Mouse (Mus musculus): ENCODE data around the gene Tiam1. TPM values are rescaled to one million over a fixed set of nuclear protein-coding genes. Genes with fewer than 3 reads are reported as not detected.

Tiam1 gene
- polyA plus RNA-seq, 1 experiment from 2014 or later, result 19.4 TPM

DNA sequence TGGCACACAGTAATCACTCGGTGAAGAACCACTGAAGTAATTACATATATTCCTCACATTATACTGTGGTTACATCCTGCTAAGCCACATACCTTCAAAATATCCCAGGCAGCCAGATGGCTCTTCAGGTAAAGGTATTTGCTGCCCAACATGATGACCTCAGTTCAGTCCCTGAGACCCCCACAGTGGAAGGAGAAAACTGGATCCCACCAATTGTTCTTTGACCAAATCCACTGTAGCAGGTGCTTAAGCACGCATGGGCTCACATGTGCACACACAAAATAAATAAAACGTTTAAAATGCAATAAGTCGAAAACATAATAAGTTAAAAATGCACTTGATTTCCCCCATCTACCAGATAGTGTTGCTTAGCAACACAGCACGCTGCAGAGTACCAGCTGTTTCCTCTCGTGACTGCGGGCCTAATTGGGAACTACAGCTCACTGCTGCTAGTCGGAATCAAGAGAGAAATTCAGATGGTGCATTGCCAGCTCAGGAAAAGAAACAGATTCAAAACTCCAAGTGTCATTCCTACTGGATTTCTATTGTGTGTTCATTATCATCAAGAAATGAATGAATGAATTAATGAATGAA lies 102.7 kb downstream of the Tiam1 start:
- WGBS, result 81% methylated on average over 8 of the region's 8 CpGs
- H3K4me3 ChIP-seq, result no peak overlapping the region
- no peak for DNase-seq (ENCODE audit: low spot score)
- H3K27ac ChIP-seq, result no peak overlapping the region
- H3K4me1 ChIP-seq (replicated peaks), result peaks cover 3% of the 10 kb centered on the region; the same call in 1 of the 2 replicates
- H3K9me3 ChIP-seq, result no peaks in the 10 kb centered on the region
- peaks cover 3% of the 10 kb centered on the region; the same call in 1 of the 2 replicates for H3K36me3 ChIP-seq
- no peaks in the 10 kb centered on the region for H3K27me3 ChIP-seq (ENCODE audit: insufficient read depth, poor library complexity, severe bottlenecking)

- 96% methylated on average over 10 of the region's 10 CpGs for WGBS
- Histone ChIP-seq H3K9me3 (no peaks in the 10 kb centered on the region), H3K27me3 (ENCODE audit: insufficient read depth, poor library complexity, severe bottlenecking) (no peaks in the 10 kb centered on the region), H3K4me1 (replicated peaks) (peaks cover 12% of the 10 kb centered on the region), H3K4me3 (no peak overlapping the region), H3K27ac (no peak overlapping the region), H3K36me3 (0 out of 2 replicates have a peak, but pooled peaks cover 2% of the 10 kb centered on the region)
- no peak for DNase-seq (ENCODE audit: low spot score)
These were observed 107.9 kb downstream of the Tiam1 start for GRCm38 (mm10) chr16:90035595-90036110.

- 0 out of 2 replicates have a peak, but pooled peaks cover 10% of the 10 kb centered on the region for H3K36me3 ChIP-seq
- H3K9me3 ChIP-seq, result no peaks in the 10 kb centered on the region
- no peak for DNase-seq (ENCODE audit: low spot score)
- H3K4me1 ChIP-seq (replicated peaks), result peaks cover 14% of the 10 kb centered on the region
- no peak overlapping the region for H3K4me3 ChIP-seq
- no peak overlapping the region for H3K27ac ChIP-seq
- H3K27me3 ChIP-seq (ENCODE audit: insufficient read depth, poor library complexity, severe bottlenecking), result no peaks in the 10 kb centered on the region
- WGBS, result 94% methylated on average over 14 of the region's 14 CpGs
These were observed 113.2 kb downstream of the Tiam1 start for GRCm38 (mm10) chr16:90030355-90030754.

GRCm38 (mm10) chr16:90027886-90028285 lies 115.7 kb downstream of the Tiam1 start:
- no peaks in the 10 kb centered on the region for H3K9me3 ChIP-seq
- no peaks in the 10 kb centered on the region for H3K27me3 ChIP-seq (ENCODE audit: insufficient read depth, poor library complexity, severe bottlenecking)
- H3K4me3 ChIP-seq, result no peak overlapping the region
- WGBS, result 71% methylated on average over 3 of the region's 3 CpGs
- DNase-seq (ENCODE audit: low spot score), result no peak
- peaks cover 23% of the 10 kb centered on the region for H3K36me3 ChIP-seq
- peaks cover 7% of the 10 kb centered on the region for H3K4me1 ChIP-seq (replicated peaks)
- no peak overlapping the region for H3K27ac ChIP-seq

DNA sequence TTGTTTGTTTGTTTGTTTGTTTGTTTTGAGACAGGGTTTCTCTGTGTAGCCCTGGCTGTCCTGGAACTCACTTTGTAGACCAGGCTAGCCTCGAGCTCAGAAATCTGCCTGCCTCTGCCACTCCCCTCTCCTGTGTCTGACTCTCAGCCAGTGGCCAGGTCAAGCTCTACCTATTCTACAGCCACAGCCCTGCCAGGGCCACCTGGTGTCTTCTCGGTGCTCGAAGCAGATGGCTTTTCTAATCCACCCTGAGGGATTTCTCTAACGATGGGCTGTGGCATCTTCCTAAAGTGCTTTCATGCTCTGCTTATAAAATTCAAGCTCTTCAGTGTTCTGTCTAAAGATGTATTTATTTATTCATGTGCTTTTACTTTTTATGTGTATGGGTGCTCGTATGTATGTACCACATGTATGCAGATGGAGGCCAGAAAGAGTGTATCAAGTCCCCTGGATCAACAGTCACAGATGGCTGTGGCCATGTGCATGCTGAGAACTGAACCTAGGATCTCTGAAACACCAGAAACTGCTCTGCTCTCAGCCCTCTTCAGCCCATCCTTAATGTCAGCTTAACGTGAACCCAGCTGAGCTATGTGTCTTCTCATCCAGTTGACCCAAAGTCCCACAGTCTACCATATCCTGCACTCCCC lies 117.9 kb downstream of the Tiam1 start:
- no peak for DNase-seq (ENCODE audit: low spot score)
- peaks cover 22% of the 10 kb centered on the region for H3K36me3 ChIP-seq
- WGBS, result 91% methylated on average over 6 of the region's 6 CpGs
- no peak overlapping the region for H3K27ac ChIP-seq
- H3K4me1 ChIP-seq (replicated peaks), result peaks cover 10% of the 10 kb centered on the region
- no peaks in the 10 kb centered on the region for H3K27me3 ChIP-seq (ENCODE audit: insufficient read depth, poor library complexity, severe bottlenecking)
- no peak overlapping the region for H3K4me3 ChIP-seq
- H3K9me3 ChIP-seq, result no peaks in the 10 kb centered on the region

DNA sequence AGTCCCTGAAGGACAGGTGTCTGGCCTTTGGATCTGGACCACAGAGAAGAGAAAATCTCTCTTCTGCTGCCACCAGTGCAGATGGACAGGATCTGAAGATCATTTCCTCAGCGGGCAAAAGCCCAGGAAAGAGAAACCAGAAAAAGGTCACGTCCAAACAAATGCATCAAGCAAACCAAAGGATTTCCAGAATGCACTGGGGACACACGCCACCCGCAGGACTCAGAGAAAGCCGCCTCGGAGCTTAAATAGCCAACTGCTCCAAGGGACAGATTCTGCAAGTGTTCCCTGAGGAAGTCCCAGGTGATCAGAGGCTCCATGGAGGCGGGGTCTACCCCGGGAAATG lies 119.9 kb downstream of the Tiam1 start:
- peaks cover 18% of the 10 kb centered on the region for H3K36me3 ChIP-seq
- no peak for DNase-seq (ENCODE audit: low spot score)
- H3K9me3 ChIP-seq, result no peaks in the 10 kb centered on the region
- no peaks in the 10 kb centered on the region for H3K27me3 ChIP-seq (ENCODE audit: insufficient read depth, poor library complexity, severe bottlenecking)
- whole genome bisulfite sequencing, result 91% methylated on average over 8 of the region's 8 CpGs
- peaks cover 10% of the 10 kb centered on the region for H3K4me1 ChIP-seq (replicated peaks)
- no peak overlapping the region for H3K4me3 ChIP-seq
- H3K27ac ChIP-seq, result no peak overlapping the region

- no peak for DNase-seq (ENCODE audit: low spot score)
- WGBS, result 82% methylated on average over 18 of the region's 18 CpGs
- no peaks in the 10 kb centered on the region for H3K27me3 ChIP-seq (ENCODE audit: insufficient read depth, poor library complexity, severe bottlenecking)
- peaks cover 12% of the 10 kb centered on the region for H3K4me1 ChIP-seq (replicated peaks)
- peaks cover 18% of the 10 kb centered on the region for H3K36me3 ChIP-seq
- H3K4me3 ChIP-seq, result no peak overlapping the region
- H3K27ac ChIP-seq, result peak overlapping the region; percentile 41; the same call in 1 of the 2 replicates
- no peaks in the 10 kb centered on the region for H3K9me3 ChIP-seq
These were observed 120.5 kb downstream of the Tiam1 start for GRCm38 (mm10) chr16:90022932-90023664.

GRCm38 (mm10) chr16:90016046-90016445 lies 127.5 kb downstream of the Tiam1 start:
- Histone ChIP-seq H3K9me3 (no peaks in the 10 kb centered on the region), H3K4me3 (no peak overlapping the region), H3K4me1 (replicated peaks) (peaks cover 44% of the 10 kb centered on the region), H3K36me3 (peaks cover 5% of the 10 kb centered on the region; the same call in 1 of the 2 replicates), H3K27me3 (ENCODE audit: insufficient read depth, poor library complexity, severe bottlenecking) (no peaks in the 10 kb centered on the region), H3K27ac (no peak overlapping the region)
- 74% methylated on average over 4 of the region's 4 CpGs for WGBS
- DNase-seq (ENCODE audit: low spot score), result no peak

- DNase-seq (ENCODE audit: low spot score), result no peak
- Histone ChIP-seq H3K9me3 (0 out of 2 replicates have a peak, but pooled peaks cover under 1% of the 10 kb centered on the region), H3K36me3 (peaks cover 11% of the 10 kb centered on the region; the same call in 1 of the 2 replicates), H3K27me3 (ENCODE audit: insufficient read depth, poor library complexity, severe bottlenecking) (no peaks in the 10 kb centered on the region), H3K4me3 (no peak overlapping the region), H3K27ac (peak overlapping the region; percentile 12; the same call in 1 of the 2 replicates), H3K4me1 (replicated peaks) (peaks cover 57% of the 10 kb centered on the region)
- WGBS, result 89% methylated on average over 9 of the region's 9 CpGs
These were observed 129.0 kb downstream of the Tiam1 start for GRCm38 (mm10) chr16:90014596-90014995.

GRCm38 (mm10) chr16:90011521-90012181 lies 131.9 kb downstream of the Tiam1 start:
- Histone ChIP-seq H3K4me3 (no peak overlapping the region), H3K36me3 (peaks cover 11% of the 10 kb centered on the region; the same call in 1 of the 2 replicates), H3K27me3 (ENCODE audit: insufficient read depth, poor library complexity, severe bottlenecking) (no peaks in the 10 kb centered on the region), H3K27ac (peak overlapping the region; percentile 86), H3K4me1 (replicated peaks) (peaks cover 67% of the 10 kb centered on the region), H3K9me3 (0 out of 2 replicates have a peak, but pooled peaks cover 2% of the 10 kb centered on the region)
- DNase-seq (ENCODE audit: low spot score), result peak; percentile 82
- WGBS, result 52% methylated on average over 32 of the region's 32 CpGs

DNA sequence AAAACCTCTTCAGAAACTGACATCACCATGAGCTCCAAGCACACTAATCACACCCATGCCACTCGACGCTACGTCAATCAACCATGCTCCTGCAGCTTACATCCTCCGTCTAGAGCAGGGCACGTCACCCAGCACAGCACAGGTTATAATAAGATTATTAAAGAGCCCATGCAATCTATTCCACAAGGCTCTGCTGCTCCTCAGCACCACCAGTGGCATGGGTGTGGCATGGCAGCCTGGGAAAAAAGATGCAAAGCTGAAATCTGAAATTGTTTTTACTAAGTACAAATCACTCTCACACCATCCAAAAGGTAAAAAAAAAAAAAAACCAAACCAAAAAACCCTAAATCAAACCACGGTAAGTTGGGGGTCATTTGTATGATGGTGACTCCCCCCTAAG lies 135.1 kb downstream of the Tiam1 start:
- 92% methylated on average over 6 of the region's 6 CpGs for WGBS
- no peak overlapping the region for H3K27ac ChIP-seq
- no peak for DNase-seq (ENCODE audit: low spot score)
- H3K4me1 ChIP-seq (replicated peaks), result peaks cover 50% of the 10 kb centered on the region
- H3K4me3 ChIP-seq, result no peak overlapping the region
- H3K36me3 ChIP-seq, result peaks cover 11% of the 10 kb centered on the region; the same call in 1 of the 2 replicates
- H3K27me3 ChIP-seq (ENCODE audit: insufficient read depth, poor library complexity, severe bottlenecking), result no peaks in the 10 kb centered on the region
- H3K9me3 ChIP-seq, result 0 out of 2 replicates have a peak, but pooled peaks cover 2% of the 10 kb centered on the region

- Histone ChIP-seq H3K27me3 (ENCODE audit: insufficient read depth, poor library complexity, severe bottlenecking) (no peaks in the 10 kb centered on the region), H3K4me3 (no peak overlapping the region), H3K36me3 (peaks cover 11% of the 10 kb centered on the region; the same call in 1 of the 2 replicates), H3K4me1 (replicated peaks) (peaks cover 41% of the 10 kb centered on the region), H3K27ac (no peak overlapping the region), H3K9me3 (0 out of 2 replicates have a peak, but pooled peaks cover 2% of the 10 kb centered on the region)
- DNase-seq (ENCODE audit: low spot score), result no peak
- 92% methylated on average over 13 of the region's 13 CpGs for WGBS
These were observed 136.1 kb downstream of the Tiam1 start for GRCm38 (mm10) chr16:90007391-90007977.
